Mouse (Mus musculus) limb, embryonic 12.5 days (tissue): ENCODE data around the gene Dctn3. TPM values are rescaled to one million over a fixed set of nuclear protein-coding genes. Genes with fewer than 3 reads are reported as not detected.

ENCODE experiments used
- ATAC-seq: fragments of 200-750 bp; cut with Nextera tagmentation; 2 replicates; pipeline ENCODE4 v1.8.0; 2017; ENCODE audit warnings: low read depth, moderate TSS enrichment; ENCODE audit not compliant: insufficient number of reproducible peaks, insufficient read depth, low FRiP score, low TSS enrichment
- H3K27ac ChIP-seq: fragments of 300-500 bp; sonication (generic); 2 replicates; pipeline ENCODE4 v1.5.1; 2016; ENCODE audit warnings: mild to moderate bottlenecking, moderate library complexity
- H3K27me3 ChIP-seq: fragments of 300-500 bp; sonication (generic); 2 replicates; pipeline ENCODE4 v1.6.1; 2016; ENCODE audit warnings: mild to moderate bottlenecking, moderate library complexity
- H3K36me3 ChIP-seq: fragments of 300-500 bp; sonication (generic); 2 replicates; pipeline ENCODE4 v1.6.1; 2016; ENCODE audit warnings: mild to moderate bottlenecking, moderate library complexity
- H3K4me1 ChIP-seq: fragments of 300-500 bp; sonication (generic); replicated peaks from 2 replicates; pipeline ENCODE4 v1.6.1; 2016
- H3K4me2 ChIP-seq: fragments of 300-500 bp; sonication (generic); 2 replicates; pipeline ENCODE4 v1.6.1; 2016; ENCODE audit warnings: mild to moderate bottlenecking, moderate library complexity
- H3K4me3 ChIP-seq: fragments of 300-500 bp; sonication (generic); replicated peaks from 2 replicates; pipeline ENCODE4 v1.5.1; 2016; ENCODE audit warnings: mild to moderate bottlenecking
- H3K9ac ChIP-seq: fragments of 300-500 bp; sonication (generic); replicated peaks from 2 replicates; pipeline ENCODE4 v1.6.1; 2016; ENCODE audit warnings: mild to moderate bottlenecking, moderate library complexity
- H3K9me3 ChIP-seq: fragments of 300-500 bp; sonication (generic); 2 replicates; pipeline ENCODE4 v1.6.1; 2016; ENCODE audit warnings: mild to moderate bottlenecking, moderate library complexity
- WGBS: fragments of 180-500 bp; shearing (Covaris S2); methylation state at CpG from one replicate; pipeline ENCODE4 v1.1.7; 2016; 5-methylcytosine and 5-hydroxymethylcytosine counted together
- polyA plus RNA-seq: library from polyadenylated mRNA; unstranded; fragments of >200 nt; fragmentation: Nextera tagmentation; extraction: Ambion mirVana; gene quantifications from 2 replicates; pipeline ENCODE4 v1.2.1, GENCODE M21; 2016

Gene Dctn3
- polyA plus RNA-seq, 1 experiment from 2014 or later: 104 TPM

DNA sequence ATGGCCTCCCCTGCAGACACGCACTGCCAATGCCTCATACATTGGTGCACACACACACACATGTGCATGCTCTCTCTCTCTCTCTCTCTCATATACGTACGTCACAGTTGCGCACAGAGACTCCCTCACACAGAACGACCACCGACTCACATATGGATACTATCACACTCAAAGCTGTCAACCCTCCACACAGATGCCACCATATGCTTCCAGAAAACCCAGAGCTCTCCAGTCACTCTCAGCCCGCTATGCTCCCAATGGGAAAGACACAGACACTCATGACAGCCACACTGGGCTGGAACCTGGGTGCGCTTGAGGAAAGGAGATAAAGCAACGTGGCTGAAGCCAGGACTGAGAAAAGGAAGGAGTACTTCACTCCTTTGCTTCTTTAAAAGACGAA, 41.0 kb downstream of the Dctn3 start:
- peaks cover 80% of the 10 kb centered on the region for H3K27me3 ChIP-seq
- H3K4me2 ChIP-seq: no peak overlapping the region
- H3K27ac ChIP-seq: no peak overlapping the region
- H3K4me3 ChIP-seq: no peak overlapping the region
- H3K9me3 ChIP-seq: no peaks in the 10 kb centered on the region
- H3K4me1 ChIP-seq: peaks cover 30% of the 10 kb centered on the region
- 55% methylated on average over 10 of the region's 10 CpGs for WGBS
- no peak overlapping the region for H3K9ac ChIP-seq
- ATAC-seq: no peak
- H3K36me3 ChIP-seq: no peaks in the 10 kb centered on the region

DNA sequence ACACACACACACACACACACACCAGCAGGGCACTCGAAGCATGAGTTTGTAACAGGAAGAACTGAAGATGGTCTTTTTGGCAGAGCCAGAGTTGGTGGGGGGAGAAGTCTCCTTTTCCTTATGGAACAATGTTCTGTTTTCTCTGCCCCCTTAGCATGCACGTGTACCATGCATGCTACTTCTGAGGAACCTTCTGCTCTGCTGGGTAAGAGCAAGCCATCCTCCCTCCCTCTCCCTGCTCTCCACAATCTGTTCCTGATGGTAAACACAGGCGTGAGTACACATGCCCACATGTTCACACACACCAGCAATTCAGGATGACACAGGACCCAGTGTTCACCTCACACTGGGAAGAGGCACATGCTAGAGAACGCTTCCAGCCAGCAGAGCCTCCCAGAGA, 41.8 kb downstream of the Dctn3 start:
- H3K4me1 ChIP-seq: peaks cover 37% of the 10 kb centered on the region
- peaks cover 80% of the 10 kb centered on the region for H3K27me3 ChIP-seq
- WGBS: 62% methylated on average over 4 of the region's 4 CpGs
- ATAC-seq: no peak
- no peak overlapping the region for H3K27ac ChIP-seq
- H3K4me2 ChIP-seq: no peak overlapping the region
- H3K9ac ChIP-seq: no peak overlapping the region
- H3K4me3 ChIP-seq: no peak overlapping the region
- no peaks in the 10 kb centered on the region for H3K36me3 ChIP-seq
- H3K9me3 ChIP-seq: no peaks in the 10 kb centered on the region

DNA sequence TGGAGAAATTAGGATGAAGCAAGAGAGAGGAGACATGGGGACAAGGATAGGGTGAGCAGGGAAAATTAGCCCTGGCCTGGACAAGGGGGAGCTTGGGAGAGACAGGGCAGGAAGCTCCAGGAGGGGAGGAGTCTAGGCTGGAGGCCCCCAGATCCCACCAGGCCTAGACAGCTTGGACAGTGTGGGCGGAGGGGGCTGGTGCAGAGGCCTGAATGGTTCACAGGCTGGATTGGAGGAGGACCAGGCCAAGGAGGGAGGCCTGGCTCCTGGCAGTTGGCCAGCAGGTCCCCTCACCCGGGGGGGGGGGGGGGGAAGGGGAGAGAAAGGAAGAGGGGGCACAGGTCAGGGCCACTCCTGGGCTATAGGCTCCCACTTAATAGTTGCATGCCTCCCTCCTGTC, 43.7 kb downstream of the Dctn3 start:
- Histone ChIP-seq H3K4me3 (no peak overlapping the region), H3K4me1 (peaks cover 42% of the 10 kb centered on the region), H3K9ac (no peak overlapping the region), H3K27me3 (peaks cover 88% of the 10 kb centered on the region), H3K9me3 (no peaks in the 10 kb centered on the region), H3K4me2 (no peak overlapping the region), H3K36me3 (no peaks in the 10 kb centered on the region), H3K27ac (no peak overlapping the region)
- ATAC-seq: no peak
- 70% methylated on average over 1 of the region's 2 CpGs for WGBS

DNA sequence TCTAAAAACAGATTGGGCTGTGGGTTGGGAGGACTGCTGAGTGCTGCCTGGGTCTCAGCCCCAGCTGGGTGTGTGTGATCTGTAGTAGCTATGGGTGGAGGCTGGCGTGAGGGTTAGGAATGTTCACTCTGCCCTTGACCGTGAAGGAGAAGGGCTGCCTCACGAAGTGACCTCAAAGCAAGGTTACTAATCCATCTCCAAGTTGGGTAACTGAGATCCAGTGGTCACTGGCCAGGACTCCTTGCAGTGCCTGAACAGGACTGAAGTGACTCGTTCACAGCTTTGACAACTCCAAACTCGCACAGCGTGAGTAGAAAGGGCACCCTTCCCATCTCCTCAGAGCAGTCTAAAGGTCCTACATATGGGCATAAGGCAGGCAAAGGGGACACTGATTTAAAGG, 44.1 kb downstream of the Dctn3 start:
- no peak overlapping the region for H3K27ac ChIP-seq
- peaks cover 42% of the 10 kb centered on the region for H3K4me1 ChIP-seq
- H3K4me3 ChIP-seq: no peak overlapping the region
- peaks cover 89% of the 10 kb centered on the region for H3K27me3 ChIP-seq
- no peak overlapping the region for H3K9ac ChIP-seq
- H3K36me3 ChIP-seq: no peaks in the 10 kb centered on the region
- no peaks in the 10 kb centered on the region for H3K9me3 ChIP-seq
- no peak overlapping the region for H3K4me2 ChIP-seq
- no peak for ATAC-seq
- 81% methylated on average over 6 of the region's 6 CpGs for WGBS

DNA sequence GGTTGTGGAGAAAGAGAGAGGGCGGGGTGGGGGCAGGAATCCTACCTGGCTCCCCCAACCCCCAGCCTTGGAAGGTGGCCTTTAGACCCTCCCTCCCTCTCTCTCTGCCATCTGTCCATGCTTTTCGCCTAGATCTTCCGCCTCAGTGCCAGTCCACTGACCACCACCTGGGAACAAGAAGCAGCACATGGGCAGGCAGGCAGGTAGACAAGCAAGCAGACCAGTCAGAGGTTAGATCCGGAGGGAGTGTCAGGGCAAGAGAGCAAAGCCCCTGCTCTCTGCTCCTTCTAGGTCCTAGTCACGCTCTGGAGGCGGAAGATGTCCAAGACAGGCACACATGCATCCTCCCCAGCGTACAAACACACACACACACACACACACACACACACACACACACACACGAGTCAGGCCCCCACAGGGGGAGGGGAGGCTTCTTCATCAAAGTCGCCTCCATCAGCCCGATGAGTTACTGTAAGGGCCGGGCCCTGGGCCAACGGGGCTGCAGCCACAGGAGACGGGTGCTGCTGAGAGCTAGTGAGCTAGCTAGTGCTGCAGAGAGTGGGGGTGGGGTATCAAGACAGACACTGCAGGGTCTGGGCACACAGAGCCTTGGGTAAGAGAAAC, 45.9 kb downstream of the Dctn3 start:
- Histone ChIP-seq H3K27ac (no peak overlapping the region), H3K36me3 (no peaks in the 10 kb centered on the region), H3K27me3 (peaks cover 98% of the 10 kb centered on the region), H3K4me2 (no peak overlapping the region), H3K9me3 (no peaks in the 10 kb centered on the region), H3K4me3 (no peak overlapping the region), H3K4me1 (peaks cover 43% of the 10 kb centered on the region), H3K9ac (no peak overlapping the region)
- no peak for ATAC-seq
- 50% methylated on average over 11 of the region's 13 CpGs for WGBS

GRCm38 (mm10) chr4:41676248-41677005, 46.5 kb downstream of the Dctn3 start:
- Histone ChIP-seq H3K4me2 (no peak overlapping the region), H3K9ac (no peak overlapping the region), H3K27me3 (peaks cover 99% of the 10 kb centered on the region), H3K4me3 (no peak overlapping the region), H3K9me3 (no peaks in the 10 kb centered on the region), H3K4me1 (peaks cover 50% of the 10 kb centered on the region), H3K27ac (no peak overlapping the region), H3K36me3 (no peaks in the 10 kb centered on the region)
- ATAC-seq: no peak
- 60% methylated on average over 17 of the region's 17 CpGs for WGBS

DNA sequence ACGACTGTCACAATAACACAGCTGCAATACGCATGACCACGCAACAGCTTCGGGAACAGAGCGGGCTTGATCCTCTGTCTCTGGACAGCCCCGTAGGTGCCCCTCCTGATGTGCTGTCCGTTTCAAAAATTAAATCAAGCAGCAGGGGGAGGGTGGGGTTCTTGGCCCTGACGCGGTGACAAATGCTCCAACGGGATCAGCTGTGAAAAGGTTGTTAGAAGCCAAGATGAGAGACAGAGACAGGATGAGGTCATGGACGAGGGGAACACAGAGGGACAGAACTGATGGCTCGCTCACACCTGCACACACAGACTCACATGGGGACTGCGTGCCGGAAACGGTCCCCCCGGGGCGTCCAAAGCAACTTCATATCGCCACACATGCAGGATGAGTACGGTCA, 49.8 kb downstream of the Dctn3 start:
- no peaks in the 10 kb centered on the region for H3K9me3 ChIP-seq
- H3K4me2 ChIP-seq: no peak overlapping the region
- H3K9ac ChIP-seq: no peak overlapping the region
- WGBS: 68% methylated on average over 19 of the region's 19 CpGs
- no peak overlapping the region for H3K27ac ChIP-seq
- peaks cover 100% of the 10 kb centered on the region for H3K27me3 ChIP-seq
- ATAC-seq: no peak
- H3K36me3 ChIP-seq: no peaks in the 10 kb centered on the region
- peaks cover 43% of the 10 kb centered on the region for H3K4me1 ChIP-seq
- H3K4me3 ChIP-seq: no peak overlapping the region

DNA sequence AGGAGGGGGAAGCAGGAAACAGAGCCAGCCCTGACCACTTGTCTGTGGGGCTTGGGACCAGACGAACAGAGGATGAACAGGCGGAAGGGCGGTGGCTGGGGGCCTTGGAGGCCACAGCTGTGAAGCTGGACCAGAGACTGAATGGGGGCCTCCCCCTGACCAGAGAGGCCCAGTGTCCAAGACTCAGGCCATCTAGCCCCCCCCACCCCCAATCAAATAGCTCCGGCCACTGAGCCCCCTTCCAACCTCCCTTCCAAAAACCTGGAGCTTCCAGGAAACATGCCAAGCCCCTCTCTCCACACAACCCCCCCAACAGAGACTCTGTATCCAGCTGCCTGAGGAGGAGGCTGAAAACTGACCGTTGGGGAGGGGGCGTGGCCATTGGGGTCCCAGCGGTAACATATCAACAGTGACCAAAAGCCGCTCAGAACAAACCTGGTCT, 50.4 kb downstream of the Dctn3 start:
- Histone ChIP-seq H3K4me2 (peak overlapping the region; percentile 36; the same call in 1 of the 2 replicates), H3K36me3 (no peaks in the 10 kb centered on the region), H3K4me3 (no peak overlapping the region), H3K4me1 (peaks cover 41% of the 10 kb centered on the region), H3K9ac (no peak overlapping the region; the same call in 1 of the 2 replicates), H3K9me3 (no peaks in the 10 kb centered on the region), H3K27ac (no peak overlapping the region), H3K27me3 (peaks cover 100% of the 10 kb centered on the region)
- no peak for ATAC-seq
- WGBS: 15% methylated on average over 8 of the region's 8 CpGs

- Histone ChIP-seq H3K9me3 (no peaks in the 10 kb centered on the region), H3K4me3 (no peak overlapping the region), H3K4me2 (peak overlapping the region; percentile 36), H3K36me3 (no peaks in the 10 kb centered on the region), H3K27ac (no peak overlapping the region), H3K27me3 (peaks cover 100% of the 10 kb centered on the region), H3K9ac (peak overlapping the region; percentile 40), H3K4me1 (peaks cover 36% of the 10 kb centered on the region)
- peak; percentile 23; the same call in 1 of the 2 replicates for ATAC-seq
- 6% methylated on average over 8 of the region's 8 CpGs for WGBS
Measured at GRCm38 (mm10) chr4:41671963-41672480, 50.9 kb downstream of the Dctn3 start.

- Histone ChIP-seq H3K4me3 (no peak overlapping the region), H3K27me3 (peaks cover 100% of the 10 kb centered on the region), H3K9ac (no peak overlapping the region), H3K4me1 (peaks cover 30% of the 10 kb centered on the region), H3K4me2 (peak overlapping the region; percentile 36), H3K27ac (no peak overlapping the region), H3K9me3 (no peaks in the 10 kb centered on the region), H3K36me3 (no peaks in the 10 kb centered on the region)
- ATAC-seq: 0 out of 2 replicates have a peak, but pooled peaks have one; percentile 7
- WGBS: 23% methylated on average over 5 of the region's 5 CpGs
Measured at GRCm38 (mm10) chr4:41671500-41671899, 51.5 kb downstream of the Dctn3 start.

- H3K4me1 ChIP-seq: peaks cover 24% of the 10 kb centered on the region
- H3K27me3 ChIP-seq: peaks cover 99% of the 10 kb centered on the region
- no peaks in the 10 kb centered on the region for H3K9me3 ChIP-seq
- WGBS: 78% methylated on average over 18 of the region's 18 CpGs
- ATAC-seq: no peak
- no peak overlapping the region for H3K9ac ChIP-seq
- H3K27ac ChIP-seq: no peak overlapping the region
- no peak overlapping the region for H3K4me2 ChIP-seq
- H3K4me3 ChIP-seq: no peak overlapping the region
- no peaks in the 10 kb centered on the region for H3K36me3 ChIP-seq
Measured at GRCm38 (mm10) chr4:41670836-41671235, 52.1 kb downstream of the Dctn3 start.
